Mouse (Mus musculus): ENCODE measurements around the gene Lrrc10.
"Not testable (repeated sequence)": the region's sequence is repeated elsewhere in the genome, so short reads cannot be mapped to it uniquely, and the experiment has no call there.

Gene Lrrc10

DNA sequence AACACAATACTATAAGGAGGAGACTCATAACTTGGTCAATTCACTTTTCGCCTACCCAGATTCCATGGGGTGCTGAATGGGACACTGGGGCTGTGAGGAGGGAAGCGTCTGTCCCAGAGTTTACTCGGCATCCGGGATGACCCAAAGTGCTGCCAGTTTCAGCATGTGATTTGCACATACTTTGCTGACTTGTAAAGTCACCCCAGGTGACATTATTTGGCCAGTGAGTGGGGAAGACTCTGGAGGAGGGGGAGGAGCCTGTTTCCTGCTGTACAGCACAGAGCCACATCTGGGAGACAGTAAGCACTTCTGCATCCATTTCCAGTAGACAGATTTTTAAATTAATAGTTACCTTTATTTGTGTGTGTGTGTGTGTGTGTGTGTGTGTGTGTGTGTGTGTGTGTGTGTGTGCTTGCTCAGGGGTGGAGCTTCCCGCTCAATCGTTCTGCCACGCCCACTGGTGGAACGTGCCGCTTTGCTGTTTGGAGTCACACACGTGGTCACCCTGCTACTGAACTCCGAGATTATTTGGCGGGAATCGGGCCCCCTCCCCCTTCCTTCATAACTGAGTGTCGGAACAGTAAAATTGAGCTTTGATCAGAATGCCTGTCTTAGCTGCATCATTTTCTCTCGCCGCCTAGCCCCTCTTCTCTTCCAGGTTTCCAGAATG, 1.5 kb upstream of the Lrrc10 start:
- not testable (repeated sequence) for DNase-seq (ENCODE audit: low spot score in 2 of 2)

DNA sequence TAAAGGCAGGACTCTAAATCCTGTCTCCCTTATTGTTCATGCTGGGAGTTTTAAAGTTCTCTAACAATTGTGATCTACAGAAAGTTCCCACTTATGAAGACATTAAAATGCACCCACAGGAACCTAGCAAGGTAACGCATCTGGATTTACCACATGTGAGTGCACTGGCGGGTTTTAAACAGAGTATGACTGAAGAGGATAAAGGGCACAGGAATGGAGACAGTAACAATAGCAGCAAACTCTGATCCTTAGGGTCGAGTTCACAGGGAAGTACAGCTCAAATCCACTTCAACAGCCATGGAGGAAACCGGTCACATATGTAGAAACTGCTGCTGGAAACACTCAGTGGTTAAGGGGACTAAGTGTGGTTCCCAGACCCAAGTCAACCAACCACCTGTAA, 4.1 kb downstream of the Lrrc10 start:
- no peak for DNase-seq (ENCODE audit: low spot score in 2 of 2)

DNA sequence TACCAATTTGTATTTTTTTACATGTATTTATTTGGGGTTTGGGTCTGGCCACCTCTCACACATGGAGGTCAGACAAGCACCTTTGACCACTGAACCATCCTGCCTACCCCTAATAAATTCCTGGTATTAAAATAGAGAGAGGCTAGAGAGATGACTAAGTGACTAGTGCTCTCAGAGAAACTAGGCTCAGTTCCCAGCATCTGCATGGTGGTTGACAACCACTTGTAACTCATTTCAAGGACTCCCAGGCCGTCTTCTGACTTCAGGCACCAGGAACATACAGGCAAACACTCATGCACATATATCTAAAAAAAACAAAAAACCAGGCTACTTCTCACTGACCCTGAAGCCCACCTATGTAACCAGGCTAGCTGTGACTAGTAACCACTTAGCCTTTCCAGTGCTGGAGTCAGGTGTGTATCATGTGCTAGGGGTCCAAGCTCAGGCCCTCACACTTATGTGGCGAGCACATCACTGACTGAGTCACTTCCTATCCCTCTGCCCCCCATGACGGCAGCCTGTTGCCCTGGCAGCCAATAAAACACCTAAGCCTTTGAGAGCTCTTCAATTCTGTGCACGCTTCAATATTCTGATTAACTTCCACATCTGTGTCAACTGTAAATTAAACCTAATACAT, 4.9 kb downstream of the Lrrc10 start:
- DNase-seq (ENCODE audit: low spot score in 2 of 2): peak in 1 of 2 experiments; percentile 17

DNA sequence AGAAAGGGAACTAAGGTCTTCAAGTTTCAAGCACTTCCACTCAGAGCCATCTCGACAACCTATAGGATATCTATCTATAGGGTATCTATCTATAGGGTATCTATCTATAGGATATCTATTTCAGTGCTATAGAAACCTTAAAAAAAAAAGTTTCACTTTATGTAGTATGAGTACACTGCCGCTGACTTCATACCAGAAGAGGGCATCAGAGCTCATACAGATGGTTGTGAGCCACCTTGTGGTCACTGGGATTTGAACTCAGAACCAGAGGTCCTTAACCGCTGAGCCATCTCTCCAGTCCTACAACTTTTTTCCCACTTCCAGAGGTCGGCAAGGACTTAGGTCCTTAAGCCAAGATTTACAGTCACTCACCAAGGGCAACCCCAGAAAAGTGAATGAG, 10.5 kb downstream of the Lrrc10 start:
- DNase-seq (ENCODE audit: low spot score in 2 of 2): no peak

DNA sequence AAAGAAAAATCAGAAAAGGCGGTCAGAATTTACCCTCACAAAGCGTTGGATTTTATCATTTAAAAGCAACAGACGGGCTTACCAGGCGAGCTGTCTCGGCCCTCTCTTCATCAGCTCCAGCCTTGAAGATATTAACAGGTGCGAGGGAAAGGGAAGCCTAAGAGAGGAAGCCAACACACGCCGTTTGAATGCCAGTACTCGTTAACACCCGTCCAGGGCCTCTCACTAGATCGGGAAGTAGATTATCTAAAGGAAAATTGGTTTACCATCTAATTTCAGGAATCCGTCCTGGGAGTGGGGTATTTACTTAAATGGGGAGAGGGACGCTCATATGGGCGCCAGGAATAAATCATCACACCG, 17.7 kb downstream of the Lrrc10 start:
- DNase-seq (ENCODE audit: low spot score in 2 of 2): no peak

DNA sequence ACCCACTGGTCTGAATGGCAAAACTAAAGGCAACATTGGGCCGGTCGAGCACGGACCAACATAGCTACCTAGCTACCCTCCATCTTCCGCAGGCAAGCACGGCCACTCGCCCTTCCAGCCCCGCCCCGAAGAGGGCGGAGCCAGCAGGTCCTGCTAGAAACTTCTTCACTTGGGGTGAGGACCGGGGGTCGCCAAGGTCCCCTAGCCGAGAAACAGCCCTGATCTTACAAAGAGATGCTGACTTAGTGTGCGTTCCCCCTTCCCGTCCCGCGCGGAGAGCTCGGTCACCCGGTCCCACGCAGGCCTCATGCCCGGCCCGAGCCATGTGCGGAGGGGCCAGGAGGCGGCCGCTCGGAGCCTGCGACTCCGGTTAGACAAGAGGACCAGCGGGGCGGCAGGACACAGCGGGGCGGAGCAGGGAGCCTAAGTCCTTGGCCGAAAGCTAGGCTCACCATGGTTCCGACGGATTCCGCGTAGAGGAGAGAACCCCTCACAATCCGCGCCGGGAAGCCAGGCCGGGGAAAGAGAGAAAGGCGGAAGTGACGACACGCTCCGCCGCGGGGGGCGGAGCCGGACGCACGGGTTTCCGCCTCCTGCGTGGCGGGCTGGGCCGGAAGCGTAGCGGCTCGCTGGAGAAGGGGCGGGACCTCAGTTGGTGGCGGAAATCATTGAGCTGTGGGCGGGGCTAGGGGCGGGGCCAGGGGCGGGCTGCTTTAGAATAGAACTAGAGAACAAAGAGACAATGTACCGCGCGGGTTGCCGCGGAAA, 18.3 kb downstream of the Lrrc10 start, which contains the start of gene Cct2:
Gene Cct2 (minus strand): TSS at position 561 of the 768 bp plus-strand sequence.
- DNase-seq (ENCODE audit: low spot score in 2 of 2): peak; percentile 85

DNA sequence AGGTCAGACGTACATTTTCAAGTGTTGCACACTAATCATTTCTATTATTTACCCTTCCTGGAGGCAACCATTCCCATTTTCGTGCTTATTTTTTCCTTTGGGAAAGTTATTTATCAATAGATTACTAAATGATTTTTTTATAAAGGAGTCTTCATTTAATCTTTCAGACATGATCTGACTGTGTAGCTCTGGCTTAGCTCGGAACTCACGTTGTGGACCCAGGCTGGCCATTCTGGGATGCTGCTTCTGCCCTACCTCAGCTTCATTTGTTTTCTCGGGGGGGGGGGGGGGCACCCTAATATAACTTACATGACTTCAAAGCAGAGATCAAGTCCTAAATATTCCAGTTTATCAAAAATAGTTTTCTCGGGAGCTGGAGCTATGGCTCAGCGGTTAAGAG, 18.9 kb downstream of the Lrrc10 start:
- DNase-seq (ENCODE audit: low spot score in 2 of 2): no peak

DNA sequence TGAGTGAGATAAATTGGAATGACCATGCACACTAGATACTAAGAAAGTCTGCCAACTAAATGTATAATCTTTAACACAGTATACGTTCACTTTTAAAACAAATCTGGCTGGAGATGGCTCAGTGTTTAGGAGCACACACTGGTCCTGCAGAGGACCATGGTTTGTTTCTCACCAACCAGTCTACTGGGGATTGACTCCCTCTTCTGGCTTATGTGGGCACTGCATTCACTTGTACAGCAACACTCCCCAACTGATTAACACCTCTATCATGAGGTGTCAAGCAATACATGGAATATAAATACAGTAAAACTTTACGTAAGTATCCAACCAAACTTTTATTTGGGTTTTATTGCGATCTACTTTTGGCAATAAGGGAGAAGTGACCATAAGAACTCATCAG, 24.0 kb downstream of the Lrrc10 start:
- DNase-seq (ENCODE audit: low spot score in 2 of 2): no peak

DNA sequence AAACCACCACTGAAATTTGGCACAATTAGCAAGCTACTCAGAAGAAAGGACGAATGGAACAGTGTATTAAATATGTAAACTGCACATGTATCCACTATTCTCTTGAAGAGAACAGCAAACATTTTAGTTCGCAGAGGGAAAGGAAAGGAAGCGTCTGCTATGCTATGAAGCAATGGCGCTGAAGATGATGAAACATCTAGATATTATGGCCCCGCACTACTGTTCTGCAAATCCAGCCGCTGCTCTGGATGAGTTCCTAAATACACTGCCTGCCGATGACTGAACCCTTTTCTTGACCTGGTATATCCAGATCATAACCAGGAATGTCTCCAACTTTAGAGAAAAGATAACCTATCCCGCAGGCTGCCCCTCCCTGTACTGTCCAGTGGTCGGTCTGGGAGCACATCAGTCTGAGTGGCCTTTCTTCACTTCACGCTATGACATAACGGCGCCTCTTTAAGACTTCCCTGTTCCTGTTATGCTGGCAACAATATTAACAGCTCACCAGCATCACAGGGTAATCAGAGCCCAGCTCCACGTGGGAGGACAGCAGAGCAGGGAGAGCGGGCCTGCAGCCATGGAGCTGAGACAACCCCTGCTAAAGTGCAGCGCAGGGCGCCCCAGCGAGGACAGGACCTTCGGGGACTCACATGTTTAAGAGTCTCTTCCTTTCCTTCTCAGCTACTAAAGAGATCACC, 27.2 kb downstream of the Lrrc10 start:
- no peak for DNase-seq (ENCODE audit: low spot score in 2 of 2)

DNA sequence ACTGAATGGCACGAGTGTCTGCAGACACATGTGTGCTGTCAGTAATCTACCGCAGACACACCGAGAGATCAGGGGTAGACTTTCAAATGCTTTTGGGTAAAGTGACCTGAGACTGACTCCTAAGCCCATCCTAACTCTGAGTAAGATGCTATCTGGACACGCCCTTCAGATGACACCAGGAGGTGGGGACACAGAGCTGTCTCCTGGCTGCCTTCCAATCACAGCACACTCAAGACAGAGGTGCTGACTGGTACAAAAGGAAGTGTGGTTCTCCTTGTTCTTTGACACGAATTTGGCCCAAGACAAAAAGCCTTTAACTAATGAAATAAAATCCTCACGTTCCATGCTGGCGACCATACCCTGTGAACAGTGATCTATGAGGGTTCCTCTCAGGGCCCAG, 28.0 kb downstream of the Lrrc10 start:
- no peak for DNase-seq (ENCODE audit: low spot score in 2 of 2)

DNA sequence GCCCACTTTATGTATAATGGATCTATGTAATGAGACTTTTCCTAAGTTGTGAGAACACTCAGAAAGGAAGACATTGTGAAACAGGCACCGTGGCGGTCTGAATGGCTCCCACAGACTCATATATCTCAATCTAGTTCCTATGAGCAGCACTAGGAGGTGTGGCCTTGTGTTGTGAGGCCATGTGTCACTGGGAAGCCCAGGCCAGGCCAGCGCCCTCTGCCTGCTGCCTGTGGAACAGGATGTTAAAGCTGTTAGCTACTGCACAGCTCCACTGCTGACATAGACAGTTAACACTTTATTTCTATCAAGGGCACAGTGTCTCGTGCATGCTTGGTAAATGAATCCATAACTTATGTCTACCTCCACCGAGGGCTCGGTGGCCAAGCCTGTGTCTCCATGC, 33.1 kb downstream of the Lrrc10 start:
- DNase-seq (ENCODE audit: low spot score in 2 of 2): no peak

DNA sequence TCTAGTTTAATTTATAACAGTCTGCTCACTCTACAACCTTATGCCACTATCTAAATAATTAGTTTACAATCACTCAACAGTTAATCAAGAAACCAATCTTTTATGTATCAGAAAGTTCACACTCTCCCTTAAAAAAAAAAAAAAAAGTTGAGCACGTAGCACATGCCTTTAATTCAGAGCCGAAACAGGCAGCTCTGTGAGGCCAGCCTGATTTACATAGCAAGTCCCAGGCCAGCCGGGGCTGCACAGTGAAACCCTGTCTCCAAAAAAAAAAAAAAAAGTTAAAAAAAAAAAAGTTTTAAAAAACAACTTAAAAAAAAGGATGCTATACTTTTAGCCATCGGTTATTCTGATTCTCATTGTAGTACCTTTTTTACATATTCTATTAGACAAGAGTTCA, 36.2 kb downstream of the Lrrc10 start:
- no peak for DNase-seq (ENCODE audit: low spot score in 2 of 2)

DNA sequence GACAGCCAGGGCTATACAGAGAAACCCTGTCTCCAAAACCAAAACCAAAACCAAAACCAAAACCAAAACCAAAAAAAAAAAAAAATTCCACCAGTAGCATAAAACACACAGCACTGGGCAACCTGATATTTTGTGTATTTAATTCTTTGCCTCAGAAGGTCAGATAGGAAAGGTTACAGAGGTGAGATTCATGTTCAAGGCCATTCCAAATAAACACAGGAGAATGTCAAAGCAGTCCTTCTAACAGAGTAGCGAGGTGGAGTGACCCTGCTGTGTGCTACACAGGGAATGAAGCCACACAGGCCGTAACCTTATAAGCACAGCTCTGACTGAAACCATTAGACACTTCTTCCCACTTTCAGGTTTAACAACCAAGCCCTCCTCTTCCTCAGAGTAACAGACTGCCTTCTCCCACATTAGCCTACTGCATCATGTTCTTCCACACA, 36.8 kb downstream of the Lrrc10 start:
- no peak for DNase-seq (ENCODE audit: low spot score in 2 of 2)

DNA sequence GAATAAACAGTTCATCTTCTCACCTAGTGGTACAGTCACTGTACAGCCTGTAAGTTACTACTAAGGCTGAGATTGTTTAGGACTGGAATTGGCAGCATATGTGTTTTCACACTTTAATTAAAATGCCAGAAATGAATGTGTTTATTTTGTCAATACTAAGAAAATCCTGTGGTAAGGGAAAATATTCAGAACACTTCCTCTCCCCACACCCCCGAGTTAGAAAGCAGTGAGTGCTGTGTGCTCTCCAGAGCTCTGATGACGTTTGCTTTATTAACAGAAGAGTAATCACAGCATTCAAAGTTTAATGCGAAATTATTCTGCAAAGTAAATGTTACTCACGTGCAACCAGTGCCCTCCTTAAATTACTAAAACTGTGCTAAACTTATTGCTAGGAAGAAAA, 44.5 kb downstream of the Lrrc10 start:
- no peak for DNase-seq (ENCODE audit: low spot score in 2 of 2)

DNA sequence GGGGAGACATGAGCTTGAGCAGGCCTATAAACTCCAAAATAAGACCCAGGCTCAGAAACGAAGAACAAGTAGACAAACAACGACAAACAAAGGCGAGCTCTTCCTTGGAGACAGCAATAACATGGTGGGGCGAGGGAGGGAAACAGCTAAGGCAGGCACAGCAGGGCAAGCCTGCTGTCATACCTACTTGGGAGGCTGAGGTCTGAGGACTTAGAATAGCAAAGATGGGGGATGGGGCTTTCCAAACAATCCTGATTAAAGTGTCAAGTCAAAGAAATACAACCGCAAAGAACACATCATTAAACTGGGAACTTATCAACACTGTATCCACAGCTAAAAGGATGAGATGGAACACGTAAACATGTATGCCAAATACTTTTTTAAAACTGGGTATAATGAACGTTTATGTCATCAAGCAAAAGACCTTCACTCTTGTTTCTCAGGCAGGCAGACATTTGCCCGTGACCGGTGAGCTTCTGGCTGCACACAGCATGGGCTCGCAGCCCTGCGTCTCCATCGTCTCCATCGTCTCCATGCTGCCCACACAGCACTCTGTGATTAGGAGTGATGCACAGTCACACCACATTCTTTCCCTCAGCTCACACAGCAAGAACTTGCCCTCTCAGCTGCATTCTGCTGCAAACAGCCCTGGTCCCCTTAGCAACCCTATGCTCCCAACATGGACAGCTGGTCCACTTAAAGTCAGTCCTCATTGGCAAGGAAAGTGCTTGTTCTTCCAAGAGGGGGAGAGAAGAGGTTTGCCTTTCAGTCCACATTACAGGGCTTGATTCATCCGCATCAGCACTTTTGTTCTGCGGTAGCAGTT, 49.6 kb downstream of the Lrrc10 start:
- peak; percentile 28 to 29 for DNase-seq (ENCODE audit: low spot score in 2 of 2)

DNA sequence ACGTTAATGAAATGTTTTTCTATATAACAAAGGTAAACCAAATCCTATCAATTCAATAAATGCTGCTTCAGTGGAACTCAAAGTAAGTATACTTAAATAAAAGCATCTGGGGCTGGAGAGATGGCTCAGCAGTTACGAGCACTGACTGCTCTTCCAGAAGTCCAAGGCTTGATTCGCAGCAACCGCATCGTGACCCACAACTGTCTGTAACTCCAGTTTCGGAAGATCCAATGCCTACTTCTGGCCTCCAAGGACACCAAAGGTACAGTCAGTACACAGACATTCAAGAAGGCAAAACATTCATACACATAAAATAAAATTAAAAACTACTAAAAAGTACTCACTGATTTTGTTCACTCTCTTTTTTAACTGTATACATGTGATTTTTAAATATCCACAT, 51.0 kb downstream of the Lrrc10 start:
- no peak for DNase-seq (ENCODE audit: low spot score in 2 of 2)
